Mouse (Mus musculus): Measurements from ENCODE around the gene Olig2.

Gene Olig2

DNA sequence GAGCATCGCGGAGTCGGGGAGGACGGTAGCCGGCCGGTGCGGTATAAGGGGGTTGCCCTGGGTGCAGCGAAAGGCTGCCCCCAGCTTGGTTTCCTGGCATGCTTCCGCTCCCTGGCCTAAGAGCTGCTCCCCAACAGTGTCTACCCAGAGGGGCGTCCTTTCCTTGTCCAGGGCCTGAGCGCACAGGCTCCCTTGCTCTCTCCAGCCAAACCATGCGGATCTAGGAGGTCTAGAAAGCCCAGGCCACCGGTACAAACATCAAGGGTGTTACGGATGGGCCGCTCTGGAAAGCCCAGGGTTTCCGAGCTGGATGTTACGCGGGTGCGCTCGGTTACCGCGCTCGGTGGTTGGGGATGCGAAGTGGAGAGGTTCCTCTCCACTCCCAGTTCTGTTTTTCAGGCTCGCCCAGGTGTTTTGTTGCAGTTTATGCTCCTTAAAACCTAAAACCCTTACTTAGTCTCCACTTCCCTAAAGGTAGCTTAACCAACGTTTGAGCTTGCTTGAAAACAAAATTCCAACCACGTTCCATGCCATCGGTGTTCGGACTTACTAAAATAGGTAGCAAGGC lies 45.8 kb downstream of the Olig2 start:
- no peak for DNase-seq

DNA sequence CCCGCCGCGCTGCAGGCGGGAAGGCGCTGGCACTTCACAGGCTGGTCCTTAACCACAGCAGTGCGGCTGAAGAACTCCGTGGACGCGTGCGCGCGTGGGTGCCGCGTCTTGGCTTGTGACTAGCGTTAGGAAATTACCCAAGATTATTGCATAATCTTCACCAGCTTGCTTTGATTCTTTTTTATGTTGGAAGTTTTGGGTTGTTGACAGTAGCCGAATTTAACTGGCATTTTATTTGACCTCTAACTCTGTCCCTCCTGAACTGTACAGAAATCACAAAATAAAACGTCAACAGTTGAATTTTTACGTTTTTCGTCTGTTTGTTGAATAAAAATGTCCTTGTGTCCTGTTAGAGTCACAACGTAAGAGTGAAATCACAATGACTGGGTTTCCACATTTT lies 46.4 kb downstream of the Olig2 start:
- DNase-seq = no peak

All from kidney, adult 8-10 months (tissue).